Mouse (Mus musculus) midbrain, embryonic 16.5 days (tissue): ENCODE measurements around the gene Desi1. TPM values are rescaled to one million over a fixed set of nuclear protein-coding genes. Genes with fewer than 3 reads are reported as not detected.
A peak's percentile ranks its signal among the peaks of the same experiment; 100 is the strongest.

Source experiments
- ATAC-seq: fragments of 200-750 bp; cut with Nextera tagmentation; 2 replicates; pipeline ENCODE4 v1.8.0; 2017; ENCODE audit warnings: moderate TSS enrichment
- H3K27ac ChIP-seq: fragments of 300-500 bp; sonication (generic); 2 replicates; pipeline ENCODE4 v1.5.1; 2014; ENCODE audit warnings: mild to moderate bottlenecking, low read length, mixed read lengths
- H3K27me3 ChIP-seq: fragments of 300-500 bp; sonication (generic); 2 replicates; pipeline ENCODE4 v1.6.1; 2014; ENCODE audit warnings: low read depth, low read length, mixed read lengths; ENCODE audit not compliant: control insufficient read depth, insufficient read depth
- H3K36me3 ChIP-seq: fragments of 300-500 bp; sonication (generic); 2 replicates; pipeline ENCODE4 v1.6.1; 2014; ENCODE audit warnings: mild to moderate bottlenecking, low read length, moderate library complexity, mixed read lengths; ENCODE audit not compliant: control insufficient read depth, insufficient read depth
- H3K4me1 ChIP-seq: fragments of 300-500 bp; sonication (generic); 2 replicates; pipeline ENCODE4 v1.6.1; 2014; ENCODE audit warnings: mild to moderate bottlenecking, low read length, mixed read lengths; ENCODE audit not compliant: control insufficient read depth, insufficient read depth
- H3K4me2 ChIP-seq: fragments of 300-500 bp; sonication (generic); 2 replicates; pipeline ENCODE4 v1.6.1; 2014; ENCODE audit warnings: mild to moderate bottlenecking, low read length, mixed read lengths
- H3K4me3 ChIP-seq: fragments of 300-500 bp; sonication (generic); 2 replicates; pipeline ENCODE4 v1.5.1; 2014; ENCODE audit warnings: low read depth, mild to moderate bottlenecking, low read length, moderate library complexity, mixed read lengths
- H3K9ac ChIP-seq: fragments of 300-500 bp; sonication (generic); 2 replicates; pipeline ENCODE4 v1.6.1; 2014; ENCODE audit warnings: low read depth, low read length, mixed read lengths
- H3K9me3 ChIP-seq: fragments of 300-500 bp; sonication (generic); replicated peaks from 2 replicates; pipeline ENCODE4 v1.6.1; 2014; ENCODE audit warnings: mild to moderate bottlenecking, low read length, mixed read lengths; ENCODE audit not compliant: control insufficient read depth, poor library complexity, severe bottlenecking
- WGBS: fragments of 180-500 bp; shearing (Covaris S2); extraction: QIAGEN DNeasy Blood & Tissue Kit; methylation state at CpG from one replicate; pipeline ENCODE4 v1.1.7; 2014; 5-methylcytosine and 5-hydroxymethylcytosine counted together
- polyA plus RNA-seq: library from polyadenylated mRNA; unstranded; fragments of >200 nt; fragmentation: Nextera tagmentation; extraction: Ambion mirVana; gene quantifications from 2 replicates; pipeline ENCODE4 v1.2.1, GENCODE M21; 2015

The Desi1 gene
- polyA plus RNA-seq, 1 experiment from 2014 or later: 47.2 TPM

GRCm38 (mm10) chr15:81964980-81965545 lies 68.6 kb downstream of the Desi1 start:
- WGBS: 42% methylated on average over 4 of the region's 4 CpGs
- Histone ChIP-seq H3K9ac (no peak overlapping the region), H3K27ac (no peak overlapping the region), H3K27me3 (no peaks in the 10 kb centered on the region), H3K36me3 (no peaks in the 10 kb centered on the region), H3K9me3 (no peaks in the 10 kb centered on the region), H3K4me3 (no peak overlapping the region), H3K4me2 (no peak overlapping the region), H3K4me1 (no peaks in the 10 kb centered on the region)
- ATAC-seq: no peak

GRCm38 (mm10) chr15:81964262-81964661 lies 69.4 kb downstream of the Desi1 start:
- 84% methylated on average over 1 of the region's 1 CpGs for WGBS
- Histone ChIP-seq H3K36me3 (no peaks in the 10 kb centered on the region), H3K9ac (no peak overlapping the region), H3K9me3 (no peaks in the 10 kb centered on the region), H3K4me1 (peaks cover 6% of the 10 kb centered on the region), H3K27ac (no peak overlapping the region), H3K27me3 (no peaks in the 10 kb centered on the region), H3K4me3 (no peak overlapping the region), H3K4me2 (no peak overlapping the region)
- no peak for ATAC-seq

DNA sequence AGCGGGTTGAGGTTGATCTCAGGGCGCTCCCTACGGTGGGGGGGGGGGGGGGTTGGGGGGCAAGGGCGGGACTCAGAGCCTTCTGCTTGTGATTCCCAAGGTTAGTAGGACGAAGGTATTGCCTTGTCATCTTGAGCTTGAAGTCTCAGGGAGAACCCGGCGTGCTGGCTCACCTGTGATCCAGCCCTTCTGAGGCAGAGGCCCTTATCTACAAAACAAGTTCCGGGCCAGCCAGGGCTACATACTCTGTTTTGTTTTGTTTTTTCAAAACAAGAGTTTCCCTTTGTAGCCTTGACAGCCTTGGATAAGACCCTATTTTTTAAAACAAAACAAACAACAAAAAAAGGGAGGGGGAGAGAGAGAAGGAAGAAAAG lies 72.6 kb downstream of the Desi1 start:
- Histone ChIP-seq H3K27me3 (no peaks in the 10 kb centered on the region), H3K9me3 (no peaks in the 10 kb centered on the region), H3K4me1 (peaks cover 10% of the 10 kb centered on the region), H3K36me3 (no peaks in the 10 kb centered on the region), H3K9ac (peak overlapping the region; percentile 38; the same call in 1 of the 2 replicates), H3K4me3 (peak overlapping the region; percentile 58), H3K27ac (peak overlapping the region; percentile 67), H3K4me2 (peak overlapping the region; percentile 88)
- WGBS: 3% methylated on average over 6 of the region's 8 CpGs
- no peak; the same call in 1 of the 2 replicates for ATAC-seq

DNA sequence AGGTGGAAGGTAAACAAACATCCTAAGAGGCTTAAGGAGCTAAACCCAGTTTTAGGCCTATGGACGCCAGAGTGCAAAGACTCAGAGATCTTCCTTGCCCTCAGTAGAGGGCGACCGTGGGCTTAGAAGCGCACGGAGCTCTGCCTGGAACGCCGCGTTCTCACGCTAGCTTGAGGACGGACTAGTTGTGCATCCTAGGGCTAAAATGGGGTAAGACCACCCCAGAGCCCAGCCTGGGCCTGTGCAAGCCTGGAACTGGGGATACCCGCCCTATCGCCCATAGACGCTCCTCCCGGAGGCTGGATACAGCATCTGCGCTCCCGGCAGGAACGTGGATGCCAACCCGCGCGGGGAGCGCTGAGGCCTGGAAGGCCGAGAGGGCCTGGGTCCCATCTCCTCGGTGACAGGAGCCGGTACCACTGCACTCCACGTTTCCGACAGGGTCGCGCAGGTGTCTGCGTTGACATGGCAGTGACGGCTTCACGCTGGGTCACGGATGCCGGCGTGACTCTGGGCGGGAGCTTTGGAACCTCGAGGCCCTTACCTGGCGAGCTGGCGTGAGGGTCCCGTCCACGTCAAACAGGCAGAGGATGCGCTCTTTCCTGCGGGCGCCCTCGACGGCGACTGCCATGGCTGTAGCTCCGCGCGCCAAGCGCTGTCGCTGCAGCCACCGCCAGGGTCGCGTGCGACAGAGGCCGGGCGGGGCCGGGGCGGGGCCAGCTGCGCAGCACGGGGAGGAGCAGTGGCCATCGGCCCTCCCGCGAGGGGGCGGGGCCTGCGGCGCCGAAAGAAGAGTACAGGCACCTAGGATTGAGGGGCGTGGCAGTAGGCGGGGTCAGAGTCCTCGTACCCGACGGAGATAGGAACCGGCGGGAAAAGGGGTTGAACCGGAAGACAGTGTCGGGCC lies 73.2 kb downstream of the Desi1 start, which contains the start of gene Pmm1:
Gene Pmm1, minus strand, starts transcription at position 760 of the 907 bp plus-strand sequence.
- Histone ChIP-seq H3K4me3 (peak within 1 kb of the TSS; percentile 58), H3K27ac (peak within 1 kb of the TSS; percentile 93), H3K9ac (peak within 1 kb of the TSS; percentile 92), H3K4me1 (peaks cover 10% of the 10 kb centered on the region), H3K36me3 (peaks cover 4% of the 10 kb centered on the region; the same call in 1 of the 2 replicates), H3K9me3 (no peaks in the 10 kb centered on the region), H3K27me3 (no peaks in the 10 kb centered on the region), H3K4me2 (peak within 1 kb of the TSS; percentile 88)
- under 1% methylated on average over 77 of the region's 77 CpGs for WGBS
- ATAC-seq: peak; percentile 98

GRCm38 (mm10) chr15:81958906-81959305 lies 74.8 kb downstream of the Desi1 start:
- Histone ChIP-seq H3K27me3 (no peaks in the 10 kb centered on the region), H3K4me3 (no peak overlapping the region), H3K36me3 (peaks cover 18% of the 10 kb centered on the region), H3K4me1 (peaks cover 10% of the 10 kb centered on the region), H3K9ac (no peak overlapping the region), H3K27ac (no peak overlapping the region), H3K9me3 (no peaks in the 10 kb centered on the region), H3K4me2 (peak overlapping the region; percentile 88; the same call in 1 of the 2 replicates)
- ATAC-seq: no peak
- 94% methylated on average over 3 of the region's 3 CpGs for WGBS

GRCm38 (mm10) chr15:81957598-81957997 lies 76.1 kb downstream of the Desi1 start:
- no peak overlapping the region for H3K4me3 ChIP-seq
- no peaks in the 10 kb centered on the region for H3K27me3 ChIP-seq
- peaks cover 10% of the 10 kb centered on the region for H3K4me1 ChIP-seq
- H3K4me2 ChIP-seq: no peak overlapping the region
- no peak overlapping the region for H3K9ac ChIP-seq
- H3K36me3 ChIP-seq: peaks cover 18% of the 10 kb centered on the region
- H3K9me3 ChIP-seq: no peaks in the 10 kb centered on the region
- WGBS: 88% methylated on average over 11 of the region's 11 CpGs
- H3K27ac ChIP-seq: no peak overlapping the region
- no peak for ATAC-seq

- Histone ChIP-seq H3K9ac (no peak overlapping the region), H3K9me3 (no peaks in the 10 kb centered on the region), H3K27me3 (no peaks in the 10 kb centered on the region), H3K4me1 (peaks cover 10% of the 10 kb centered on the region), H3K27ac (no peak overlapping the region), H3K36me3 (peaks cover 18% of the 10 kb centered on the region), H3K4me2 (no peak overlapping the region), H3K4me3 (no peak overlapping the region)
- 58% methylated on average over 8 of the region's 8 CpGs for WGBS
- ATAC-seq: no peak
Observed at GRCm38 (mm10) chr15:81956457-81956856, 77.2 kb downstream of the Desi1 start.

DNA sequence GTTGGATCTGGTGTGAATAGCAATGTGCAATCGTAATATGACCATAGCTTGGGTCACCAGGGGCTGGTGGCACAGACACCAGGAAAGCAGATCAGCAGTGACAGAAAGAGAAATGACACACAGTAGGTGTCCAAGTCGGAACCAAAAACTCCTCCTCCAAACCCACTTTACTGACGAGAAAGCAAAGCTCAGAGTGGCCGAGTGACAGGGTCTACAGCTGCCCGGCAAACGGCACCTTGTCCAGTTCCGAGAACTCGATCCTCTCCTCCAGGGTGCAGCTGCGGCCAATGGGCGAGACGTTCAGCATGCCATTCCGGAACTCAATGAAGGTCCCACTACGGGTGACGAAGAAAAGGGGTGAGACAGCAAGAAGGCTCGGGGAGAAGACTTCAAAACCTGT lies 78.2 kb downstream of the Desi1 start:
- H3K4me2 ChIP-seq: no peak overlapping the region
- no peaks in the 10 kb centered on the region for H3K9me3 ChIP-seq
- H3K4me1 ChIP-seq: peaks cover 10% of the 10 kb centered on the region
- H3K9ac ChIP-seq: no peak overlapping the region
- WGBS: 91% methylated on average over 15 of the region's 15 CpGs
- H3K27me3 ChIP-seq: no peaks in the 10 kb centered on the region
- no peak overlapping the region for H3K4me3 ChIP-seq
- no peak overlapping the region for H3K27ac ChIP-seq
- H3K36me3 ChIP-seq: peaks cover 18% of the 10 kb centered on the region
- ATAC-seq: no peak

DNA sequence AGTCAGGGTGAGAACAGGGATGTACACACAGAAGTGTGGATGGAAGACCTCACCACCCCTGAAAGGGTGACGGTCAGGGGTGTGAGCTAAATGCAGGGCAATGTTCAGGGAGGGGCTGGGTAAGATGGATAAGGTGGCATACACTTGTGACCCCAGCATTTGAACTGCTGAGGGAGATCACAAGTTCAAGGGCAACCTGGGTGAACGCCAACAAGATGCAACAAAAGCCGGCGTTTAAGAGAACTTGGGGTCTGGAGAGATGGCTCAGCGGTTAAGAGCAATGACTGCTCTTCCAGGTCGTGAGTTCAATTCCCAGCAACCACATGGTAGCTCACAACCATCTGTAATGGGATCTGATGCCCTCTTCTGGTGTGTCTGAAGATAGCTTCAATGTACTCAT lies 78.9 kb downstream of the Desi1 start:
- Histone ChIP-seq H3K4me1 (peaks cover 7% of the 10 kb centered on the region), H3K9ac (no peak overlapping the region), H3K36me3 (peaks cover 19% of the 10 kb centered on the region), H3K4me3 (no peak overlapping the region), H3K4me2 (no peak overlapping the region), H3K27me3 (no peaks in the 10 kb centered on the region), H3K9me3 (no peaks in the 10 kb centered on the region), H3K27ac (no peak overlapping the region)
- no peak for ATAC-seq
- 93% methylated on average over 6 of the region's 6 CpGs for WGBS
